Mouse (Mus musculus): Measurements from ENCODE around the gene Kcnj13. TPM values are rescaled to one million over a fixed set of nuclear protein-coding genes. Genes with fewer than 3 reads are reported as not detected.

Kcnj13 gene
- polyA plus RNA-seq (2015; fragmentation: Nextera tagmentation; extraction: Ambion mirVana), result 4.1 and 7.9 TPM in 2 replicates

DNA sequence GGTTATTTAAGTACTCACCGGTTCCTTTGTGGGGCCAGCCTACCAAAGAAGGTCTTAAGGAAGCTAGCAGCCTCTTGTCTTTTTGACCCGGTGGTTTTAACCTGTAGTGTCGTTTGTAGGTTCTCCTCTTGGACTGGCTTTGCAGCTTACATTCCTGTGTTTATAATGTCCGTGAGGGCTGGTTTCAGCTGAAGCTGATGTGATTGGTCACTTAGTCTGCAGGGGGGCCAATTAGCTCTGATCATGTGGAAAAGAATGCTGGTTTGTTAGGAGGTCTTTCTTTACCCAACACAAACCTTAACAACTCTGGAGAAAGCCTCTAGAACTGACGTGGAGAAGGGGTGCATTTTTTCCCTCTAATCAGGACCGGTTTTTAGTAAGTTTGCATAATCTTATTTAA, at the start of gene Kcnj13:
TSS of gene Kcnj13 (minus strand) at position 136 of the 400 bp plus-strand sequence.

Other genes with a start within 250 kb of the Kcnj13 start
- 83.4 and 84.8 TPM in 2 replicates for gene Ecel1, start 238.2 kb downstream of the Kcnj13 start, polyA plus RNA-seq (2015; fragmentation: Nextera tagmentation; extraction: Ambion mirVana)
- 3.2 and 4.3 TPM in 2 replicates for gene Prss56, start 211.4 kb downstream of the Kcnj13 start, polyA plus RNA-seq (2015; fragmentation: Nextera tagmentation; extraction: Ambion mirVana)
- not detected in 2 replicates for gene Chrnd, start 204.1 kb downstream of the Kcnj13 start, polyA plus RNA-seq (2015; fragmentation: Nextera tagmentation; extraction: Ambion mirVana)
- gene Chrng, start 190.1 kb downstream of the Kcnj13 start, polyA plus RNA-seq (2015; fragmentation: Nextera tagmentation; extraction: Ambion mirVana), result not detected in 2 replicates
- 84.6 and 85.2 TPM in 2 replicates for gene Eif4e2, start 180.8 kb downstream of the Kcnj13 start, polyA plus RNA-seq (2015; fragmentation: Nextera tagmentation; extraction: Ambion mirVana)
- 4.9 and 5.0 TPM in 2 replicates for gene Efhd1, start 130.4 kb downstream of the Kcnj13 start, polyA plus RNA-seq (2015; fragmentation: Nextera tagmentation; extraction: Ambion mirVana)
- 44.7 and 50.5 TPM in 2 replicates for gene Gigyf2, start 67.7 kb downstream of the Kcnj13 start, polyA plus RNA-seq (2015; fragmentation: Nextera tagmentation; extraction: Ambion mirVana)
- gene Snorc, start 75.5 kb upstream of the Kcnj13 start, polyA plus RNA-seq (2015; fragmentation: Nextera tagmentation; extraction: Ambion mirVana), result 2.2 and 2.8 TPM in 2 replicates
- 1.8 and 2.0 TPM in 2 replicates for gene Neu2, start 115.2 kb upstream of the Kcnj13 start, polyA plus RNA-seq (2015; fragmentation: Nextera tagmentation; extraction: Ambion mirVana)
- 64.2 and 72.5 TPM in 2 replicates for gene Ngef, start 179.1 kb upstream of the Kcnj13 start, polyA plus RNA-seq (2015; fragmentation: Nextera tagmentation; extraction: Ambion mirVana)
- gene Inpp5d, start 225.6 kb upstream of the Kcnj13 start, polyA plus RNA-seq (2015; fragmentation: Nextera tagmentation; extraction: Ambion mirVana), result 3.5 and 5.0 TPM in 2 replicates

Measured in neural tube, postnatal 0 days (tissue).